Mouse (Mus musculus) c-Kit-positive CD71-positive TER-119-positive erythroid progenitor cells, embryonic 14.5 days (primary cell): Measurements from ENCODE around the gene Akr1b7.
"Not testable (repeated sequence)": the region's sequence is repeated elsewhere in the genome, so short reads cannot be mapped to it uniquely, and the experiment has no call there.

Experiments
- DNase-seq: peaks from one replicate; pipeline ENCODE4 v3.0.0-alpha.2; 2013; ENCODE audit warnings: low spot score

The Akr1b7 gene

GRCm38 (mm10) chr6:34412023-34412422 is at the start of gene Akr1b7:
Akr1b7 (plus strand) TSS chr6:34412334.
- no peak for DNase-seq

- DNase-seq, result no peak
Measured at GRCm38 (mm10) chr6:34364217-34365136, 47.7 kb upstream of the Akr1b7 start.

- no peak for DNase-seq
Measured at GRCm38 (mm10) chr6:34367998-34368397, 44.1 kb upstream of the Akr1b7 start.

- DNase-seq, result no peak
Measured at GRCm38 (mm10) chr6:34370081-34370480, 42.1 kb upstream of the Akr1b7 start.

GRCm38 (mm10) chr6:34371700-34372351 is 40.3 kb upstream of the Akr1b7 start:
- peak; percentile 79 for DNase-seq

GRCm38 (mm10) chr6:34373841-34374240 is 38.3 kb upstream of the Akr1b7 start:
- no peak for DNase-seq

- DNase-seq, result not testable (repeated sequence)
Measured at GRCm38 (mm10) chr6:34375888-34376287, 36.2 kb upstream of the Akr1b7 start.

GRCm38 (mm10) chr6:34383401-34383800 is 28.7 kb upstream of the Akr1b7 start:
- DNase-seq, result no peak

- peak; percentile 29 for DNase-seq
Measured at GRCm38 (mm10) chr6:34384110-34384661, 27.9 kb upstream of the Akr1b7 start, which contains the start of gene Akr1b10. Akr1b10 (plus strand) TSS chr6:34384218.

- peak; percentile 24 for DNase-seq
Measured at GRCm38 (mm10) chr6:34384701-34385370, 27.3 kb upstream of the Akr1b7 start.

GRCm38 (mm10) chr6:34388420-34389156 is 23.5 kb upstream of the Akr1b7 start:
- DNase-seq, result no peak

- no peak for DNase-seq
Measured at GRCm38 (mm10) chr6:34395897-34396296, 16.2 kb upstream of the Akr1b7 start.

GRCm38 (mm10) chr6:34398431-34398830 is 13.7 kb upstream of the Akr1b7 start:
- DNase-seq, result no peak

GRCm38 (mm10) chr6:34399606-34400220 is 12.4 kb upstream of the Akr1b7 start:
- no peak for DNase-seq

- no peak for DNase-seq
Measured at GRCm38 (mm10) chr6:34400696-34401095, 11.4 kb upstream of the Akr1b7 start.

- DNase-seq, result no peak
Measured at GRCm38 (mm10) chr6:34406746-34407145, 5.4 kb upstream of the Akr1b7 start.

- DNase-seq, result no peak
Measured at GRCm38 (mm10) chr6:34407403-34407802, 4.7 kb upstream of the Akr1b7 start.

- DNase-seq, result no peak
Measured at GRCm38 (mm10) chr6:34412688-34413087, 554 bp downstream of the Akr1b7 start.

- not testable (repeated sequence) for DNase-seq
Measured at GRCm38 (mm10) chr6:34413386-34413785, 1.3 kb downstream of the Akr1b7 start.

GRCm38 (mm10) chr6:34416521-34416920 is 4.4 kb downstream of the Akr1b7 start:
- DNase-seq, result no peak

GRCm38 (mm10) chr6:34419071-34419470 is 6.9 kb downstream of the Akr1b7 start:
- DNase-seq, result no peak
